Mouse (Mus musculus): ENCODE measurements around the gene Poglut1. TPM values are rescaled to one million over a fixed set of nuclear protein-coding genes. Genes with fewer than 3 reads are reported as not detected.

Gene Poglut1
- polyA plus RNA-seq, 1 experiment from 2014 or later, result 16.0 TPM

DNA sequence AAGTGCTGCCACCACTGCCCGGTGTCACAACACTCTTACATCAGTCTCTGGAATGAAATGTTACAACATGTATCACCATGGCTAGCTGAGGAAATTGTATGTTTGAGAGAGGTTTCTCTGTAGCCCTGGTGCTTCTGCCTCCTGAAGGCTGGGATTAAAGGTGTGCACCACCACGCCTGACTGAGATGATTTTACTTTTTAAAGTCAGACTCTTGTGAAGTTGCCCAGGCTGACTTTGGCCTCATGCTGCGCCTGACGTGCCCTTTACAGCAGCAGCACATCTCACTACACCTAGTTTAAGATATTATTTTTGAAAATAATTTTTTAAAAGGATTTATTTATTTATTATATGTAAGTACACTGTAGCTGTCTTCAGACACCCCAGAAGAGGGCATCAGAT, 42.9 kb upstream of the Poglut1 start:
- Histone ChIP-seq H3K27me3 (ENCODE audit: control insufficient read depth, insufficient read depth, low read length) (no peaks in the 10 kb centered on the region), H3K36me3 (ENCODE audit: control insufficient read depth, insufficient read depth, low read length) (peaks cover 11% of the 10 kb centered on the region), H3K9me3 (ENCODE audit: control insufficient read depth, low read length) (no peaks in the 10 kb centered on the region), H3K27ac (replicated peaks) (no peak overlapping the region), H3K9ac (ENCODE audit: low read length) (no peak overlapping the region), H3K4me1 (replicated peaks; ENCODE audit: control insufficient read depth, insufficient read depth) (no peaks in the 10 kb centered on the region), H3K4me3 (ENCODE audit: low read depth, low read length) (no peak overlapping the region), H3K4me2 (replicated peaks; ENCODE audit: low read depth) (no peak overlapping the region)
- ATAC-seq (ENCODE audit: low FRiP score, low TSS enrichment), result no peak
- no peak for DNase-seq (ENCODE audit: low spot score)
- no peak for TF ChIP-seq EP300 (optimal IDR thresholded peaks at IDR 0.05)
- no peak for TF ChIP-seq CTCF (IDR thresholded peaks at IDR 0.05; ENCODE audit: low read depth)
- WGBS, result 96% methylated on average over 4 of the region's 4 CpGs

DNA sequence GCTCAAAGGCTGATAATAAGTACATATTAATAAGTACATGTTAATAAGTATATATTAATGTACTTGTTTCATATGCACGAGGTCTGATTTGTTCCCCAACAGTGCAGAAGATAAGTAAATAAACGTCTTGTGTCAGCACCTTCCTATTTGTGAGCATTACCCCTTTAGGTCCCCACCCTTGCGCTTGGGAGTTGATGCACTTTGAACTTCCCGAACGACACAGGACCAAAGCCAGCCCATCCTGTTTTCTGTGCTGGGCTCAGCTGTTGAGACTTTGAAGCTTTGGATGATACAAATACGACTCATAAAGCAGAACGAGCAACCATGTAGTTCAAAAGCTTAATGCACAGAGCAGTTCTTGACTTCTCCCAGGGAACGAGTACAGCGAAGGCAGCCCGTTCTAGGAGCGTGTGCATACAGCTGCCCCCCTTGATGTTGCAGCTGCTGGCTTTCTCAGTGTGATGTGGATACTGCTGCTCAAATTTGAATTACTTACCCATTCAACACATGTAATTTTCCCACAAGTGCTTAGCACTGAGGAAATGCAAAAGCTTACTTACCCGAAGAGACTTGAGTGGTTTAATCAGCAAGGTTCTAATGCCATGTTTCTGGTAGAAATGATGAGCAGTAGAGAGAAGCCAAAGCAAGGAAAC, 42.1 kb upstream of the Poglut1 start:
- DNase-seq (ENCODE audit: low spot score), result no peak
- Histone ChIP-seq H3K4me1 (replicated peaks; ENCODE audit: control insufficient read depth, insufficient read depth) (no peaks in the 10 kb centered on the region), H3K4me3 (ENCODE audit: low read depth, low read length) (no peak overlapping the region), H3K27me3 (ENCODE audit: control insufficient read depth, insufficient read depth, low read length) (no peaks in the 10 kb centered on the region), H3K9ac (ENCODE audit: low read length) (no peak overlapping the region), H3K9me3 (ENCODE audit: control insufficient read depth, low read length) (no peaks in the 10 kb centered on the region), H3K4me2 (replicated peaks; ENCODE audit: low read depth) (no peak overlapping the region), H3K27ac (replicated peaks) (no peak overlapping the region), H3K36me3 (ENCODE audit: control insufficient read depth, insufficient read depth, low read length) (peaks cover 18% of the 10 kb centered on the region)
- no peak for ATAC-seq (ENCODE audit: low FRiP score, low TSS enrichment)
- 84% methylated on average over 12 of the region's 12 CpGs for WGBS
- no peak for TF ChIP-seq EP300 (optimal IDR thresholded peaks at IDR 0.05)
- no peak for TF ChIP-seq CTCF (IDR thresholded peaks at IDR 0.05; ENCODE audit: low read depth)

DNA sequence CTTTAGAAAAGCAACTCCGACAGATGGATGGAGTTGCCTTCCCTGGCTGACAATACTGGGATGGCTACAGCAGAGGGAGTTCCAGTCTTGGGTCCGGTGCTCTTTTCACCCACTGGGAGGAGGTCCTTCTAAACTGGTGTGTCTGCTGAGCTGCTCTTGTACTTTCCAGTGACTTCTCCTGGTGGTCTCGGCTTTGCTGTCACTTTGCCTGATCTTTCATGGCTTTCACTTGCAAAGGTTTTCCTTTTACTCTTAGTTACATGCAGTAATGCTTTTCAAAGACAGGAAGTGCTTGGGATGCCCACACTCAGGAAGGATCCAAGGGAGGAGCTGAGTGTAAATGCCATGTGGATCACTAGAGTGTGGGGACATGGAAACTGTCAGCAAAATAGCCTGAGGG, 41.4 kb upstream of the Poglut1 start:
- ATAC-seq (ENCODE audit: low FRiP score, low TSS enrichment) (no peak), DNase-seq (ENCODE audit: low spot score) (no peak)
- H3K27me3 ChIP-seq (ENCODE audit: control insufficient read depth, insufficient read depth, low read length), result no peaks in the 10 kb centered on the region
- 0 out of 2 replicates have a peak, but pooled peaks have one; percentile 2 for TF ChIP-seq CTCF (IDR thresholded peaks at IDR 0.05; ENCODE audit: low read depth)
- no peak for TF ChIP-seq EP300 (optimal IDR thresholded peaks at IDR 0.05)
- peaks cover 20% of the 10 kb centered on the region for H3K36me3 ChIP-seq (ENCODE audit: control insufficient read depth, insufficient read depth, low read length)
- no peaks in the 10 kb centered on the region for H3K9me3 ChIP-seq (ENCODE audit: control insufficient read depth, low read length)
- H3K4me1 ChIP-seq (replicated peaks; ENCODE audit: control insufficient read depth, insufficient read depth), result no peaks in the 10 kb centered on the region
- H3K9ac ChIP-seq (ENCODE audit: low read length), result no peak overlapping the region
- no peak overlapping the region for H3K4me2 ChIP-seq (replicated peaks; ENCODE audit: low read depth)
- 75% methylated on average over 3 of the region's 3 CpGs for WGBS
- no peak overlapping the region for H3K4me3 ChIP-seq (ENCODE audit: low read depth, low read length)
- H3K27ac ChIP-seq (replicated peaks), result no peak overlapping the region

DNA sequence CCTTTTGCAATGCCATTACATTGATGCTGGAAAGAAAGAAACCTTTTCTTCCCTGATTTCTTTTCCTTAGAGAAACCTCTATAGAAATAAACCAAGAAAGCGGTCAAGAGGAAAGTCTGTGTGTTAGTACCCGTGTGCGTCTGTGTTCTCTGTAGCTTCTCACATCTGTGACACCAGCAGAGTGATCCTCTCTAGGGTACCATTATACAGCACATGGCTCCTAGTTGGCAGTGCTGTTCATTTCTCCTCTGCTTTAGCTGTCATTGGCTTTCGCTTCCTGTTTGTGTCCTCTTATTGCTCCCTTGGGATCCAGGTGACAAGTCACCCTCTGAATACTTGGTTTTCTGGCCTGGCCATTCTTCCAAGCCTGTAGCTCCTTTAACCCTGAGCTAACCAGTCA, 37.5 kb upstream of the Poglut1 start:
- no peak overlapping the region for H3K27ac ChIP-seq (replicated peaks)
- H3K4me3 ChIP-seq (ENCODE audit: low read depth, low read length), result no peak overlapping the region
- no peaks in the 10 kb centered on the region for H3K9me3 ChIP-seq (ENCODE audit: control insufficient read depth, low read length)
- no peak overlapping the region for H3K4me2 ChIP-seq (replicated peaks; ENCODE audit: low read depth)
- WGBS, result 96% methylated on average over 4 of the region's 4 CpGs
- H3K4me1 ChIP-seq (replicated peaks; ENCODE audit: control insufficient read depth, insufficient read depth), result no peaks in the 10 kb centered on the region
- H3K27me3 ChIP-seq (ENCODE audit: control insufficient read depth, insufficient read depth, low read length), result no peaks in the 10 kb centered on the region
- ATAC-seq (ENCODE audit: low FRiP score, low TSS enrichment), result no peak
- TF ChIP-seq EP300 (optimal IDR thresholded peaks at IDR 0.05) (no peak), CTCF (IDR thresholded peaks at IDR 0.05; ENCODE audit: low read depth) (no peak)
- no peak overlapping the region for H3K9ac ChIP-seq (ENCODE audit: low read length)
- peaks cover 41% of the 10 kb centered on the region for H3K36me3 ChIP-seq (ENCODE audit: control insufficient read depth, insufficient read depth, low read length)
- no peak for DNase-seq (ENCODE audit: low spot score)

DNA sequence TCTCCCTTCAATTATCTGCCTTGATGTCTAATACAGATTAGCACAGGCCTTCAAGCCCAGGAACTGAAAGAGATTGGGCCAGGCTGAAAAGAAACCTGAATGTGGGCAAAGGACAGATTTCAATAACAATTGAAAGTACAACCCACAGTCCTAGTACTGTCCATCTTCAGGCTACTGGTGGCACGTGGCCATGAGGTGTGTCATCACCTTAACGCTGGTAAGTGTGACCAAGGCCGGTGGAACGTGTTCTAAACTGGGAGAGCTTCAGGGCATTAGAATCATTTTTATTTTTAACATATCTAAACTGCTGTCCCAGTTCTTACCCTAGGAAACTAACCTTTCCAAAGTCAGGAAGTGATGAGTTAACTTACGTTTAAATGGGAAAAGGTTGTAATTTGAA, 37.1 kb upstream of the Poglut1 start:
- 92% methylated on average over 5 of the region's 5 CpGs for WGBS
- no peaks in the 10 kb centered on the region for H3K9me3 ChIP-seq (ENCODE audit: control insufficient read depth, low read length)
- no peak overlapping the region for H3K4me2 ChIP-seq (replicated peaks; ENCODE audit: low read depth)
- no peak overlapping the region for H3K9ac ChIP-seq (ENCODE audit: low read length)
- H3K36me3 ChIP-seq (ENCODE audit: control insufficient read depth, insufficient read depth, low read length), result peaks cover 38% of the 10 kb centered on the region
- TF ChIP-seq EP300 (optimal IDR thresholded peaks at IDR 0.05) (no peak), CTCF (IDR thresholded peaks at IDR 0.05; ENCODE audit: low read depth) (no peak)
- H3K27ac ChIP-seq (replicated peaks), result no peak overlapping the region
- H3K27me3 ChIP-seq (ENCODE audit: control insufficient read depth, insufficient read depth, low read length), result no peaks in the 10 kb centered on the region
- no peak overlapping the region for H3K4me3 ChIP-seq (ENCODE audit: low read depth, low read length)
- ATAC-seq (ENCODE audit: low FRiP score, low TSS enrichment), result no peak
- no peak for DNase-seq (ENCODE audit: low spot score)
- no peaks in the 10 kb centered on the region for H3K4me1 ChIP-seq (replicated peaks; ENCODE audit: control insufficient read depth, insufficient read depth)

DNA sequence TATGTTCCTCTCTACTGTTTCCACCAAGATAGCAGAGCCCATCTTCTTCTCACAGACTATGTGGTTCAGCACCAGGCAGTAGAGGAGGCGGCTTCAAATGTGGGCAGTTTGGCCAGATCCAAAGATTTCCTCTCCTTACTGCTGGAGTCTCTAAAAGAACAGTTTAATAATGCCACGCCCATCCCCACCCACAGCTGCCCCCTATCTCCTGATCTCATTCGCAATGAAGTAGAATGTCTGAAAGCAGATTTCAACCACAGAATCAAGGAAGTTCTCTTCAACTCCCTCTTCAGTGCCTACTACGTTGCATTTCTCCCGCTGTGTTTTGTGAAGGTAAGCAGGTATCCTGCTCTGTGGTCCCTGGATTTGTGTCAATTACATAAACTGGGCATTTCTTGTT, 35.1 kb upstream of the Poglut1 start:
- Histone ChIP-seq H3K27ac (replicated peaks) (no peak overlapping the region), H3K4me1 (replicated peaks; ENCODE audit: control insufficient read depth, insufficient read depth) (no peaks in the 10 kb centered on the region), H3K4me2 (replicated peaks; ENCODE audit: low read depth) (no peak overlapping the region), H3K36me3 (ENCODE audit: control insufficient read depth, insufficient read depth, low read length) (peaks cover 40% of the 10 kb centered on the region), H3K27me3 (ENCODE audit: control insufficient read depth, insufficient read depth, low read length) (no peaks in the 10 kb centered on the region), H3K9me3 (ENCODE audit: control insufficient read depth, low read length) (no peaks in the 10 kb centered on the region), H3K4me3 (ENCODE audit: low read depth, low read length) (no peak overlapping the region), H3K9ac (ENCODE audit: low read length) (no peak overlapping the region)
- no peak for TF ChIP-seq CTCF (IDR thresholded peaks at IDR 0.05; ENCODE audit: low read depth)
- no peak for TF ChIP-seq EP300 (optimal IDR thresholded peaks at IDR 0.05)
- ATAC-seq (ENCODE audit: low FRiP score, low TSS enrichment), result no peak
- WGBS, result 78% methylated on average over 5 of the region's 5 CpGs
- DNase-seq (ENCODE audit: low spot score), result no peak
